Mouse (Mus musculus) neural tube, embryonic 10.5 days (tissue): ENCODE measurements at regions not wholly inside any gene's neighbourhood (a gene's known extent, or its start where the extent isn't known, plus 50 kb on each side); places are given as distances from the start of the nearest gene placed in this dataset.

Source experiments
- DNase-seq: peaks from one replicate; pipeline ENCODE4 v3.0.0-alpha.2; 2017; ENCODE audit warnings: low spot score; ENCODE audit errors: extremely low spot score

DNA sequence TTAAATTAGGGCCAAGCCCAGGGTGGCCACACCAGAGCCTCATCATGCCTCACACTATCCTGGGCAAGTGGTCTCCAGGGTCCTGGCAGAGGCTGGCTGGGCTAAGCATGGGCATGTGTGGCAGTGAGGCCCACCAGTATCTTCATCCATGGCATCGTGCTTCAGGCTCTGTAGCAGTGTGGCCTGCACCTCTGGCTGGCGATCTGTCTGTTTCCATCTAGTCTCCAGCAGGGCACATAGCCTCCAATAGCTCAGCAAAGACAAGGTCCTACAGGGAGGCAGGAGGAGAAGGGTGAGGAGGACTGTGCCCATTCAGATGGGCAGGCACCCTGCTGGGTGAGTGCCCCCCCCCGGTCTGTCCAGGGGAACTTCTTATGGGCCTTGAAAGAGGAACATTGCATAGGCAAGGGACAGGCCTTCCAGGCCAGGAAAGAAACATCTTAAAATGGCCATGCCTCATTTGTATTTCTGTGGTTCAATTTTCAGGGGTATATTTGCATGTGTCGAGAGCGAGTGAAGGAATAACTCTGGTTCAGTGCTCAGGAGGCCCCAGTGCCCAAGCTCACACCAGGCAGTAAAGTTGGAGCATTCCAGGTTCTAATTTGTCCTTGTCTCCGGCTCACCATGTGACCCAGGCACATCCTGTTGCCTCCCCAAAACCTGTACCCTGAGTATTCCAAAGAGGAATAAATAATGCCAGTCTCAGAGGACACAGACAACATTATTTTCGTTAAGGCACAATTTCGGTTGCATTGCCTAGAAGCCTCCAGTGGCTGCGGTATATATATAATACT, 60.4 kb upstream of the Ppara start:
- no peak for DNase-seq

GRCm38 (mm10) chr15:85675126-85675525, 59.7 kb upstream of the Ppara start:
- no peak for DNase-seq

DNA sequence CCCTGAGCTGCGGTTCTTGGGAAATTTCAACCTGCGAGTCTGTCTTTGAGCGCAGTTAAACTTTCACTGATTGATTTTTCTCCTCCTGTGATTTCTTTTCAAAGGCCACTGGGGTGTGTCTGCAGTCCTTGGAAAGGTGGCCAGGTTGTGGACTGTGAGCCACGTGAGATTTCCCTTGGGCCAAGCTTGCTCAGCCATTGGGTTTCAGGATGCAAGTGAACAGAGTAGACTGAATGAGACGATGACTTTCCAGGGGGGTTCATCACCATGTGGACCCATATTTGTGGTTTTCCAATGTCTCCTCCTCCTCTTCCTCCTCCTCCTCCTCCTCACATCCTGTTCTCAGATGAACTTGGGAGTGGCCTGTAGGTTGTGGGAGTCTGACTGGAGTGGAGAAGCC, 59.0 kb upstream of the Ppara start:
- no peak for DNase-seq

GRCm38 (mm10) chr15:85676156-85676555, 58.6 kb upstream of the Ppara start:
- no peak for DNase-seq

DNA sequence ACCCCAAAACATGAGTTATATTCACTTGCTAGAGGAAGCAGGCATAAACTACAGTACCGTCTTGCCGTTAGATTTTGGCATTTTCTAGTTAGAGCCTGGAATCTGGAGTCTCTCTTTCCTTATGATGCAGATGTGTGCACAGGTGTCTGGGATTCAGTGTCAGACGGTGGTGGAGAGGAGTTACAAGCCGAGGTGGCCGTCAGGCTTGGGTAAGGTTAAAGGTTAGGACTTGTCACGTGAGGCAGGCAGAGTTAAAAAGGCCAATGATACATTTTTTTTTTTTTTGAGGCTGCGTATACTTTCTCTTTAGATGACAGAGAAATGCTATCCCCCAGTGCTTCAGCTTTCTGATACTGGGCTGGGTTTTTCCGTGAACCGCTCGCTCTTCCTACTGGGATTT, 57.9 kb upstream of the Ppara start:
- no peak for DNase-seq

DNA sequence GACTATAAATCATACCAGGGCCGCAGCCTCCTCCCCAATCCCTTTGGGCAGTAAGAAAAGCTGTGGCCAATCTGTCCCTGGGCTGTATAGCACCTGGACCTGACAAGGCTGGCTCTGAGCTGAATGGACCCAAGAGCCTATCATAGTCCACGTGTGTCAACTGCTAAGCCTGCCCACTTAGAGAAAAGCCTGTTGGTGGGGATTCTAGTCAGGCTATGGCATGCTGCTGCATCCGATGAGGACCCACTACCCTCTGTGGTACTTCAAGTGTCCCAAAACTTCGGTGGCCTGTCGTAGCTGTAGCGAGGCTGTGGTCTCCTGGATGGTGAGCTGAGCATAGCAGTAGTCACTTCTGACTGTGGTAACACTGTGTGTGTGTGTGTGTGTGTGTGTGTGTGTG, 57.4 kb upstream of the Ppara start:
- no peak for DNase-seq

- no peak for DNase-seq
Observed at GRCm38 (mm10) chr15:85677855-85678254, 56.9 kb upstream of the Ppara start.

DNA sequence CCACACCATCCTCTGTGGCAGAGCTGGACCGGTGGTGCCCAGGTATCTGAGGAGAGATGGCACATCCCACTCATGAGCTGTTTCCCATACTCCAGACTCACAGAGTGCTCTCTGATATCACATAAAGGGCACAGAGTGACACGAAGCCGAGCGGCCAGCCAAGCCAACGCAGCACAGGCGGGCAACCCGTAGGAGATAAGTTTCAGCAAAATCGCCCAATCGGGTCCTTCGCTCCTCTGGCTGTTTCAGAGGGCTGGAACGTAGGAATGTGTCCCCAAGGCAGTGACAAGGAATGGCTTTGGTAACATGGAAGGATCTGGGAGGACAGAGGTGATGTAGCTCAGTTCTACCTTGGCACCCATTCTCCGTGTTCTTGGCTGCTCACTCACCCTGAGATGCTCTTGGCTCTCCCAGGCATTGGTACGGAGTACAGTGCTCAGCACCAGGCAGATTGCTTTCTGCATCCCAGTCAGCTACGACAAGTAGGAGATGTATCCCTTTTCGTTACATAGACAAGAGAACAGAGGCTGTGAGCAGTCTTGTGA, 56.4 kb upstream of the Ppara start:
- no peak for DNase-seq

- DNase-seq = no peak
Observed at GRCm38 (mm10) chr15:85678981-85679708, 55.6 kb upstream of the Ppara start.

GRCm38 (mm10) chr15:85679864-85680428, 54.8 kb upstream of the Ppara start:
- no peak for DNase-seq

GRCm38 (mm10) chr15:85680460-85681224, 54.1 kb upstream of the Ppara start:
- DNase-seq = no peak

- DNase-seq = no peak
Observed at GRCm38 (mm10) chr15:85682116-85682515, 52.7 kb upstream of the Ppara start.

DNA sequence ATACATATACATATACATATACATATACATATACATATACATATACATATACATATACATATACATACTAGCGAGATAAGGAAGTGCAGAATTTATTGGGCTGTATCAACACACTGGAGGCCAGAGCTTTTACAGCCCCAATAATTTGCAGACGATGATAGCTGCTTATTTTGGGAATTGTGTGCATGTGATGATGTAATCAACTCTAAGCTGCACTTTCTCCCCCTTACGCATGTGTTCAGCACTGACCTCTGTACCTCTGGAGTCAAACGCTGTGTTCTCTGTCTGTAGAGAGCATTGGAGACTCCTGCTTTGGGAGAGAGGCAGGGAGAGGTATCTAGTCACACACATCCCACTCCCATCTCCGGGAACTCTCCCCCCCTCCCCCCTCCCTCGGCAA, 52.0 kb upstream of the Ppara start:
- no peak for DNase-seq

- no peak for DNase-seq
Observed at GRCm38 (mm10) chr15:85683271-85683670, 51.5 kb upstream of the Ppara start.

DNA sequence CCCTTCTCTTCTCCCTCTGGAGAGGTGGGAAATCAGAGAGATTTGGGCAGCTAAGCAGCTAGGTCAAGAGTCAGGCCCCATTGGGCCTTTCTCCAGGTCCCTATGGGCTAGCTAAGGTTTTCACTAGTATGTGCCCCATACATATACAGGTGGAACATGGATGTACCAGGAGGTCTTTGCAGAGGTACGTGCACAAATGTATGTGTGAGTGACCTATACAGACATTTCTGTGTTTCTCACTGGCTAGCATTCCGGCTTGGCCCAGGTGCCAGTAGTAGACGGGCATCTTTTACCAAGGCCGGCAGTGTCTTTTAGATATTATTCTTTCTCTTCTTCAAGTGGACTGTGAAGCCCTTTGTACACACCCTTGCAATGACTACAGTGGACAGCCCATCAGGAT, 51.1 kb upstream of the Ppara start:
- DNase-seq = no peak

DNA sequence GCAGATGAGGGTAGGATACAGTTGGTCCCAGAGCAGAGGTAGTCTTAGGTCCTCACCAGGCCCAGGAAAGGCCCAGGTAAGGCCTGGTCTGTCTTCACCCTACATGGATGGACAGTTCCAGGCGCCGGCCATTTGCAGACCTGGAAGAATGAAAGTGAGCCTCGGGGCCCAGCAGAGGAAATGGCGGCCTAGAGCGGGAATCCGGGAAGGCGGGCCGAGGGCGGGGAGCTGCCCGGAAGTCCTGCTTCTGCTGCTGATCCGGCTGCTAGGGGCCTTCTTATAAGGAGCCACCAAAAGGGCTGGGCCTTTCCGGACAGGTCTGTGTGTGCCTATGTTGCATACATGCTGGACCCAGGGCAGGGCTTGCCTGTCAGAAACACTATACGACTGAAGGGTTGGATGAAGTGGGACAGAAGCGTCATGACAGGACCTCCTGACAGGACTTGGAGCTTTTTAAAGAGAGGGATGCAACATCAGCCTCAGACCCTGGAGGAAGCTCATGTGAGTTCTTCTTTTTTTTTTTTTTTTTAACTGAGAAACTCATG, 50.5 kb upstream of the Ppara start:
- DNase-seq = no peak

DNA sequence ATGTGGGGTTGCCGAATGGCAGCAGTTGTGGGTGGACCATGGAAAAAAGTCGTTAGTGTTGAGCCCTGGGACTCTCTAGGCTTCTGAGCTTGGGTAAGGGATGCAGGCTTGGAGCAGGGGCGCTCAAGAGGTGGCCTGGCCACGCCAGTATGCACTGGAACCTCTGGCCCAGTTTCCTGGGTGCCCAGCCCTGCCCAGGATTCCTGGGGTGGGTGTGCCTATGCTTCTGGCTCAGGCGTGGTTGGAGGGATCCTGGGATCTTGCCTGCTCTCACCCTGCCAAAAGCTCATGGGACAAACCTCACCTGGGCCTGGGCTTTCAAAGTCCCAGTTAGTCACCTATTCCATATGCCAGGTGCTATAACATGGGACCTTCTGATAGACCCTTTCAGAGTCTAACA, 49.9 kb upstream of the Ppara start:
- no peak for DNase-seq
